Mouse (Mus musculus) cortical plate, adult 2 months (tissue): Measurements from ENCODE around the gene Myadm.

Experiments
- CTCF ChIP-seq: fragments of 200-500 bp; IDR thresholded peaks from 2 replicates; pipeline ENCODE4 v1.5.1; 2011; ENCODE audit warnings: mild to moderate bottlenecking, control low read depth, low read length; ENCODE audit not compliant: insufficient read depth; ENCODE audit errors: extremely low read depth
- POLR2A ChIP-seq: fragments of 200-500 bp; IDR thresholded peaks from 2 replicates; pipeline ENCODE4 v1.6.1; 2011; ENCODE audit warnings: mild to moderate bottlenecking, low read length, control low read depth; ENCODE audit not compliant: insufficient read depth; ENCODE audit errors: extremely low read depth

DNA sequence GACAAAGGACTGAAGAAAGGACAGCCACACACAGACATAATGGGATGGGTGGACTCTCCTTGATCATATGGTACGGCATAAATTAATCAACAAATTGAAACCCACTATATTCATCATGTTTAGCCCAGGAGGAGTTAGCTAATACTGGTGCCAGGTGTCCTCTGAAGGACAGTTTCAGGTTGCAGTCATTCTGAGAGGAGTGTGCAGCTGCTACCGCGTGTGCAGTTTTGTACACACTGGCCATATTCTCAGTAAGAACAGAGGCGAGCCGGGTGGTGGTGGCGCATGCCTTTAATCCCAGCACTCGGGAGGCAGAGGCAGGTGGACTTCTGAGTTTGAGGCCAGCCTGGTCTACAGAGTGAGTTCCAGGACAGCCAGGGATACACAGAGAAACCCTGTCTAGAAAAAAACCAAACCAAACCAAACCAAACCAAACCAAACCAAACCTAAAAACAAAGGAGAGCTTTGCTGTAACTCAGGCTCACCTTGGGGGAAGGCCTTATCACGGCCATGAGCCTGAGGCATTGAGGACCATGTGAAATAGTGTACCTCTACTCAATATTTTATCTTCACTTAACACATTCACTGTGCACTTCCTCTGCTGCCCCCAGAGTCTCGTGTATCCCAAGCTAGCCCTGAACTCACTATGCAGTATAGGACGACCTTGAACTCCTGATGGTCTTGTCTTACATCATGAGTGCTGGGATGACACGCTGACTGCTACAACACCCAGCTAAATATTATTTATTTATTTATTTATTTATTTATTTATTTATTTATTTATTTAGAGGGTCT, 5.6 kb upstream of the Myadm start:
- TF ChIP-seq POLR2A (no peak), CTCF (no peak)
